Mouse (Mus musculus) mesoderm, embryonic 11.5 days (tissue): ENCODE data around the gene Zfp853.

Source experiments
- DNase-seq: peaks from one replicate; pipeline ENCODE4 v3.0.0-alpha.2; 2012; ENCODE audit warnings: low read depth, low spot score

The Zfp853 gene

GRCm38 (mm10) chr5:143253186-143253880, 40.1 kb downstream of the Zfp853 start:
- peak; percentile 22 for DNase-seq

GRCm38 (mm10) chr5:143252791-143253185, 40.6 kb downstream of the Zfp853 start:
- no peak for DNase-seq

- no peak for DNase-seq
Observed at GRCm38 (mm10) chr5:143252039-143252438, 41.4 kb downstream of the Zfp853 start.

DNA sequence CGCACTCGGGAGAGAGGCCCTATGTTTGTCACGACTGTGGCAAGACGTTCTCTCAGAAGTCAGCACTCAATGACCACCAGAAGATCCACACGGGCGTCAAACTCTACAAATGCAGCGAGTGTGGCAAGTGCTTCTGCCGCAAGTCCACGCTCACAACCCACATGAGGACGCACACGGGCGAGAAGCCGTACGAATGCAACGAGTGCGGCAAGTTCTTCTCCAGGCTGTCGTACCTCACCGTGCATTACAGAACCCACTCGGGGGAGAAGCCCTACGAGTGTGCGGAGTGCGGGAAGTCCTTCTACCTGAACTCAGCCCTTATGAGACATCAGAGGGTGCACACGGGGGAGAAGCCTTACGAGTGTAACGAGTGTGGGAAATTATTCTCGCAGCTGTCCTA, 48.5 kb downstream of the Zfp853 start:
- no peak for DNase-seq
